Mouse (Mus musculus): ENCODE measurements at regions not wholly inside any gene's neighbourhood (a gene's known extent, or its start where the extent isn't known, plus 50 kb on each side); places are given as distances from the start of the nearest gene placed in this dataset.

DNA sequence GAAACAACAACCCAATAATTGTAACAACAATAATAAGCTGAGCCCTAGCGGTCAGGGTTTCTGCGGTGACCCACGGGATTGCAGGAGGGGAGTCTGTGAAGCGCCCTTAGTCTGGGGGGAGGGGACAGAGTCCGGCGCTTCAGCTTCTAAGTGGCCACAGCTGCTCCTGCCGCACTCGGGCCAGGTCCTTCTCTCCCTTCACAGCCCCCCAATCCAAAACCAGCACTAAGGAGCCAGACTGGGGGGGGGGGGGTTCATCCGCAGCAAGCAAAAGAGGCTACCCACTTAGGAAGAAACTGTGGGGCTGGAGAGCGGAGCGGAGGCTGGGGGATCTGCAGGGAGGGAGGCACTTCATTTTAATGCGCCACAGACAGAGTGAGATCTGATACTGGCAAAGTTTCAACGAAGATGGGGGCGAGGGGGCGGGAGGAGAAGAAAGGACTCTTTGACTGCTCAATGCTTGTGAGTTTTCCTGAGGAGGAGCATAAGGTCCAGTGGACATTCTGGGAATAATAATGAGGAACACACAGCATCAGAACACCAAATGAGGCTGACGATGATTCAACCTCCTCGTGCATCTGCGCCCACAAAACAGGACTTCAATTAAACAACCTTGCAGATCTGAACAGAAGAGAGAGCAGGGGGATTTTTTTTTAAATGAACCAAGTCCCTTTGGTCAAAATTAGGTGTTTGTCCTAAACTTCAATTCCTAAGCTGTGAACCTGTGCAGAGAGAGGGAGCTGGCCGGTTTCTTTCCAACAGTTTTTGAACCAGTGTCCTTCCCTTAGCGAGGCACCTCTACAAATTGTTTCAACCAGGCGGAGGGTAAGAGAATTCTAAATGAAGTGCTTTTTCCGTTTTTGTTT lies 412.7 kb upstream of the Atp11b start:
- no peak for TF ChIP-seq CTCF (IDR thresholded peaks at IDR 0.05)
- TF ChIP-seq EP300 (IDR thresholded peaks at IDR 0.05), result no peak

All from lung, postnatal 0 days (tissue).